Mouse (Mus musculus) CH12.LX (cell line): ENCODE results near the gene Dicer1. TPM values are rescaled to one million over a fixed set of nuclear protein-coding genes. Genes with fewer than 3 reads are reported as not detected.

Source experiments
- DNase-seq: peaks from one replicate; pipeline ENCODE4 v3.0.0-alpha.2; 2013; ENCODE audit errors: extremely low read depth
- H3K27ac ChIP-seq: 2 replicates; pipeline ENCODE4 v1.5.1; 2012; ENCODE audit warnings: low read depth, mild to moderate bottlenecking, control low read depth, moderate library complexity; ENCODE audit not compliant: insufficient read depth
- H3K27me3 ChIP-seq: replicated peaks from 2 replicates; pipeline ENCODE3; 2012; ENCODE audit warnings: inconsistent platforms
- H3K36me3 ChIP-seq, 2 experiments: replicated peaks in 1 of 2; 2 replicates each; pipeline versions ENCODE3 to v1.6.1; 2012; ENCODE audit warnings: inconsistent platforms in 1 of 2, low read length in 1 of 2, mild to moderate bottlenecking in 1 of 2, mixed read lengths in 1 of 2, moderate library complexity in 1 of 2; ENCODE audit not compliant: control insufficient read depth in 1 of 2, insufficient read depth in 1 of 2
- H3K4me1 ChIP-seq, 2 experiments: 2 replicates each; pipeline ENCODE4 v1.6.1; 2012; ENCODE audit warnings: inconsistent platforms in 1 of 2, moderate library complexity in 1 of 2; ENCODE audit not compliant: insufficient read depth in 2 of 2, control insufficient read depth in 1 of 2
- H3K4me2 ChIP-seq: 2 replicates; pipeline ENCODE4 v1.6.1; 2012; ENCODE audit warnings: low read depth, mild to moderate bottlenecking, control low read depth; ENCODE audit not compliant: poor library complexity, insufficient read depth, severe bottlenecking
- H3K4me3 ChIP-seq, 3 experiments: fragments of 150-350 bp in 1 of 3; sonication (generic) in 1 of 3; replicated peaks in 1 of 3; 2 replicates each; pipeline versions ENCODE3 to v1.5.1; 2011 to 2012; ENCODE audit warnings: low read depth in 2 of 3, low read length in 2 of 3, mild to moderate bottlenecking in 2 of 3, moderate library complexity in 2 of 3, control low read depth in 1 of 3, improper control_type of control experiment in 1 of 3, inconsistent platforms in 1 of 3, mixed read lengths in 1 of 3; ENCODE audit not compliant: poor library complexity in 1 of 3
- H3K79me2 ChIP-seq: replicated peaks from 2 replicates; pipeline ENCODE4 v1.6.1; 2012; ENCODE audit warnings: mild to moderate bottlenecking, moderate library complexity; ENCODE audit not compliant: control insufficient read depth, poor library complexity, insufficient read depth, severe bottlenecking; ENCODE audit errors: extremely low read depth
- H3K9ac ChIP-seq: 2 replicates; pipeline ENCODE4 v1.6.1; 2012; ENCODE audit warnings: low read depth, mild to moderate bottlenecking, control low read depth, moderate library complexity; ENCODE audit not compliant: insufficient read depth
- H3K9me3 ChIP-seq: replicated peaks from 2 replicates; pipeline ENCODE3; 2012; ENCODE audit warnings: low read length, inconsistent platforms, mixed read lengths
- BHLHE40 ChIP-seq: IDR thresholded peaks from 2 replicates; pipeline ENCODE4 v1.6.1; 2011; ENCODE audit warnings: mild to moderate bottlenecking, low read depth, low read length, improper control_type of control experiment
- CHD1 ChIP-seq: IDR thresholded peaks from 2 replicates; pipeline ENCODE4 v1.6.1; 2012; ENCODE audit warnings: low read depth, low read length, improper control_type of control experiment, inconsistent platforms
- GABPA ChIP-seq: IDR thresholded peaks from 2 replicates; pipeline ENCODE4 v1.6.1; 2012; ENCODE audit warnings: low read depth, low read length, improper control_type of control experiment, inconsistent platforms; ENCODE audit not compliant: insufficient replicate concordance
- HCFC1 ChIP-seq: IDR thresholded peaks from 2 replicates; pipeline ENCODE4 v1.6.1; 2012; ENCODE audit warnings: low read depth, mild to moderate bottlenecking, inconsistent platforms, low read length, improper control_type of control experiment
- KAT2A ChIP-seq: IDR thresholded peaks from 2 replicates; pipeline ENCODE4 v1.6.1; 2012; ENCODE audit warnings: low read length, improper control_type of control experiment, inconsistent platforms; ENCODE audit not compliant: insufficient replicate concordance
- MAFK ChIP-seq: IDR thresholded peaks from 2 replicates; pipeline ENCODE4 v1.6.1; 2011; ENCODE audit warnings: low read length, improper control_type of control experiment; ENCODE audit not compliant: insufficient replicate concordance
- MXI1 ChIP-seq: IDR thresholded peaks from 2 replicates; pipeline ENCODE4 v1.6.1; 2011; ENCODE audit warnings: mild to moderate bottlenecking, low read depth, low read length, improper control_type of control experiment
- MYC ChIP-seq: IDR thresholded peaks from 2 replicates; pipeline ENCODE4 v1.6.1; 2011; ENCODE audit warnings: low read depth, mild to moderate bottlenecking, improper control_type of control experiment, low read length
- PAX5 ChIP-seq: IDR thresholded peaks from 2 replicates; pipeline ENCODE4 v1.6.1; 2012; ENCODE audit warnings: low read length, inconsistent platforms, mixed read lengths
- RCOR1 ChIP-seq: conservative IDR thresholded peaks from 2 replicates; pipeline ENCODE4 v1.6.1; 2012; ENCODE audit warnings: low read depth, mild to moderate bottlenecking, inconsistent platforms, low read length, improper control_type of control experiment
- SMC3 ChIP-seq: IDR thresholded peaks from 2 replicates; pipeline ENCODE4 v1.6.1; 2011; ENCODE audit warnings: low read depth, low read length, improper control_type of control experiment
- TBP ChIP-seq: conservative IDR thresholded peaks from 2 replicates; pipeline ENCODE4 v1.6.1; 2011; ENCODE audit warnings: low read depth, low read length, improper control_type of control experiment
- TCF12 ChIP-seq: IDR thresholded peaks from 2 replicates; pipeline ENCODE4 v1.6.1; 2014; ENCODE audit warnings: low read depth, mild to moderate bottlenecking, inconsistent platforms, low read length, improper control_type of control experiment
- UBTF ChIP-seq: IDR thresholded peaks from 2 replicates; pipeline ENCODE4 v1.6.1; 2012; ENCODE audit warnings: low read depth, mild to moderate bottlenecking, inconsistent platforms, low read length, improper control_type of control experiment, moderate library complexity
- USF2 ChIP-seq: conservative IDR thresholded peaks from 2 replicates; pipeline ENCODE4 v1.6.1; 2011; ENCODE audit warnings: low read depth, low read length, improper control_type of control experiment
- ZC3H11A ChIP-seq: IDR thresholded peaks from 2 replicates; pipeline ENCODE4 v1.6.1; 2012; ENCODE audit warnings: low read depth, mild to moderate bottlenecking, inconsistent platforms, low read length, improper control_type of control experiment
- ZKSCAN1 ChIP-seq: IDR thresholded peaks from 2 replicates; pipeline ENCODE4 v1.6.1; 2012; ENCODE audit warnings: low read depth, inconsistent platforms, low read length, improper control_type of control experiment, borderline replicate concordance
- dilution Hi-C: fragments of 300-500 bp; cut with MboI; formaldehyde crosslinking; loops from 2 replicates; pipeline ENCODE4 v1.14.3; 2020; ENCODE audit warnings: low sequenced_read_pairs; ENCODE audit not compliant: extremely low pct_unique_long_range_greater_than_20kb, extremely low pct_ligation_motif_present
- in situ Hi-C: fragments of 300-500 bp; cut with MboI; formaldehyde crosslinking; loops from 3 replicates; pipeline ENCODE4 v1.14.3; 2019; ENCODE audit warnings: low sequenced_read_pairs, low pct_ligation_motif_present, low pct_unique_long_range_greater_than_20kb, mixed read lengths
- polyA plus RNA-seq: library from polyadenylated mRNA; unstranded; fragments of >175 nt; gene quantifications from 2 replicates; pipeline ENCODE4 v1.2.1, GENCODE M21; 2012; ENCODE audit warnings: low read depth; ENCODE audit not compliant: insufficient read length
- total RNA-seq, 2 experiments: library from RNA; depleted of rRNA; stranded (reverse); fragments of 300-350 nt in 1 of 2; fragments of >200 nt in 1 of 2; gene quantifications; 2 replicates each; pipeline ENCODE4 v1.2.3; 2012 to 2014

Gene Dicer1
- total and polyA plus RNA-seq, 3 experiments, result 22.0 to 41.1 (median 23.2) TPM

DNA sequence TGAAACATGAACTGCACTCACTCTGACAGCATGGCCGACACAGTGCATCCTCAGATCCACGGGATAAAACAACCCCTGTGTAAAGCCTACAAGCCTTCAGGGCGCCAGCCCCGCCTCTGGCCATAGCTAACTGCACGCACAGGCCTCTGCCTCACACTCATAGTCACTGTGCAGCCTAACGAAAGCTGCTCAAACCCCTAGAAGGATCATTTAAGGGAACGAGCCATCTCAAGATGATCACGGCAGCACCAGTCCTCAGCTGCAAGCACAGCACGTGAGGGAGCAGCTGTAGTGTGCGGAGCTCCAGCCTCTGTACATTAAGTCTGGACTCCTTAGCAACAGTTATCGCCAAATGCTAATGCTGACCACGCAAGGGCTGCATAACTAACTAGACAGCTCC is 58.9 kb downstream of the Dicer1 start:
- Histone ChIP-seq H3K4me2 (no peak overlapping the region), H3K9ac (no peak overlapping the region), H3K79me2 (no peaks in the 10 kb centered on the region), H3K9me3 (no peaks in the 10 kb centered on the region), H3K4me3 (no peak overlapping the region), H3K4me1 (no peaks in the 10 kb centered on the region; a peak in 1 of 4 replicates), H3K36me3 (peaks cover 55 to 92% of the 10 kb centered on the region in 2 experiments), H3K27ac (no peak overlapping the region), H3K27me3 (no peaks in the 10 kb centered on the region)
- in situ Hi-C loops, result no loop called here
- DNase-seq, result no peak
- dilution Hi-C loops, result no loop called here
- no peak for TF ChIP-seq UBTF

DNA sequence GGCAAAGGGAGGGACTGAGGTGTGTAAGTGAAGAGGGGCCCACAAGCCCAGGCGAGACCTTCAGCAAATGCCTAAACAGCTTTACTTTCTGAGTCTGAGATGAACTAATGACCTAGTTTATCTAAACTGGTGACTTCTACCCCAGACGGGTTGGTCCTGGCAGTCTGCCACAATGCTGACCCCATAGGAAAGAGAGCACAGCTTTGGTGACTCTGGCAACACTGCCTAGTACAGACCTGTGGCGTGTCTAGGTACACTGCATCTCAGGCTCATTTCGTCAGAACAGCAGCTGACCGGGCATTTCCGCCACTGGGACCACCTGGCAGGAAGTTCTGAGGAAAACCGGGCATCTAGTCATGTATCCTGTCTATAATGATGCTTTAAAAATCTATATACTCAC is 61.3 kb downstream of the Dicer1 start:
- dilution Hi-C loops, result no loop called here

DNA sequence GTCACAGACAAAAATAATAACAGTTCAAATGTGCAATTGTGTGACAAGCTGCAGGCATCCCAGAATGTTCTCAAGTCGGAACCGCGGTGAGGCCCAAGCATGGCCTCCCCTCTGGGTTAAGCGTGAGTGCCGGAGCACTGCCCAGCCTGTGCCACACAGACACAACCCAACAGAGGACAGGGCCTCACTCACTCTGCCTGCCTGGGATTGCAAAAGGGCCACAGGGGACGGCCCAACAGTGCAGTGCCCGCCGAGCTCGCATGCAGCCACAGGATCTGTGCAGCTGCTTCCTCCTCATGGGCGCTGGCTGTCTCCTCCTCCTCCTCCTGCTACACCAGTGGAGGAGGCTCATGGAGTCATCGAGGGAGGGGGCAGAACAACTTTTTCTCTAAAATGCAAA is 62.9 kb downstream of the Dicer1 start:
- Histone ChIP-seq H3K9ac (no peak overlapping the region), H3K27ac (no peak overlapping the region), H3K4me3 (no peak overlapping the region), H3K4me1 (no peaks in the 10 kb centered on the region; a peak in 1 of 4 replicates), H3K9me3 (no peaks in the 10 kb centered on the region), H3K36me3 (peaks cover 31 to 61% of the 10 kb centered on the region in 2 experiments), H3K27me3 (no peaks in the 10 kb centered on the region), H3K4me2 (no peak overlapping the region), H3K79me2 (no peaks in the 10 kb centered on the region)
- in situ Hi-C loops (no loop called here), dilution Hi-C loops (no loop called here)
- TF ChIP-seq HCFC1, result no peak
- TF ChIP-seq SMC3, result no peak
- TF ChIP-seq TBP, result no peak
- TF ChIP-seq ZC3H11A, result no peak
- no peak for TF ChIP-seq MYC
- no peak for TF ChIP-seq USF2
- no peak for DNase-seq

More for the DNA sequence above, 61.3 kb downstream of the Dicer1 start:
- H3K27me3 ChIP-seq, result no peaks in the 10 kb centered on the region
- H3K27ac ChIP-seq, result no peak overlapping the region
- H3K4me3 ChIP-seq, result no peak overlapping the region
- no peak for TF ChIP-seq ZKSCAN1
- TF ChIP-seq GABPA, result no peak
- no peak for TF ChIP-seq BHLHE40
- TF ChIP-seq RCOR1, result no peak
- no peak for TF ChIP-seq HCFC1
- no peak for TF ChIP-seq MXI1
- no peak for TF ChIP-seq PAX5
- TF ChIP-seq KAT2A, result no peak
- no peak for TF ChIP-seq TCF12
- no peak for TF ChIP-seq MAFK
- no peak for TF ChIP-seq SMC3
- TF ChIP-seq CHD1, result no peak
- TF ChIP-seq UBTF, result no peak
- no peaks in the 10 kb centered on the region for H3K9me3 ChIP-seq
- peaks cover 42 to 76% of the 10 kb centered on the region in 2 experiments for H3K36me3 ChIP-seq
- H3K4me1 ChIP-seq, result no peaks in the 10 kb centered on the region; a peak in 1 of 4 replicates
- H3K4me2 ChIP-seq, result no peak overlapping the region
- H3K9ac ChIP-seq, result no peak overlapping the region
- DNase-seq, result no peak
- no peaks in the 10 kb centered on the region for H3K79me2 ChIP-seq
- in situ Hi-C loops, result no loop called here
